Mouse (Mus musculus): Measurements from ENCODE around the gene Sytl4.

Gene Sytl4

GRCm38 (mm10) chrX:133981231-133982002 lies at the start of gene Sytl4:
Gene Sytl4 (minus strand): TSS chrX:133981812.
- peak; percentile 51 for DNase-seq (ENCODE audit: low spot score)

DNA sequence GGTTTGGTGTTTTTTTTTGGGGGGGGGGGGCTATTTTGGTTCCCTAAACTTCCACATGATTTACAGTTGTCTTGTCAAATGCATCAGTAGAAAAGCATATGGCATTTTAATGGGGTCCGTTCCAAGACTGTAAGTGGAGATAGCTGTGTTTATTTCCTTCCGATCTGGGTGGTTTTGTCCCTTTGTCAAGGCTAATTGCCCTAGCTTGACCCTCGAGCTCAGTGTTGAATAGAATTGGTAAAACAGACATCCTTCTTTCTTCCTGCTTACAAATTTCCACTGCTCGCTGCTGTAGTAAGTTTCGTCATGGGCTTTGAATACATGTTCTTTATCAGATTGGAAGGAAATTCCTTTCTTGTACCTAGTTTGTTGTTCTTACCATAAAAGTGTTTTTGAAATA lies 39.1 kb upstream of the Sytl4 start:
- no peak for DNase-seq (ENCODE audit: low spot score)

- DNase-seq (ENCODE audit: low spot score), result peak; percentile 77
These were observed 37.4 kb upstream of the Sytl4 start for GRCm38 (mm10) chrX:134019005-134019404.

DNA sequence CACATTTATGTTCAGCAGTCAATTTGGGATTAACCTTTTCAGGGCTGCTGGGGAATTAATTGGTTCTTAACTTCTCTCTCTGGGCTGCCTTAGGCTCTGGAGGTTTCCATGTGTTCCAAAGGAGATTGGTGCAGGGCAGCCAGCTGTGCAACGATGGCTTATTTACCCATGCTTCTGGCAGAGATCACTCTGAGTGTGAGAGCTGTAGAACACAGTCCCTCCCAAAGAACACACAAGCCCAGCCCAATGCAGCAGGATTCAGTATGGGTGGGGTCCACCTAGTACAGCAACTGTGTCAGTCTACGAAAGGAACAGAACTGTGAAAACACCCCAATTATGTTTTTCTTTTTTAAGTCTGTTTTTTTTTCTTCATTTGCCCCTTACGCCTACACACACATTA lies 14.3 kb upstream of the Sytl4 start:
- DNase-seq (ENCODE audit: low spot score), result no peak

DNA sequence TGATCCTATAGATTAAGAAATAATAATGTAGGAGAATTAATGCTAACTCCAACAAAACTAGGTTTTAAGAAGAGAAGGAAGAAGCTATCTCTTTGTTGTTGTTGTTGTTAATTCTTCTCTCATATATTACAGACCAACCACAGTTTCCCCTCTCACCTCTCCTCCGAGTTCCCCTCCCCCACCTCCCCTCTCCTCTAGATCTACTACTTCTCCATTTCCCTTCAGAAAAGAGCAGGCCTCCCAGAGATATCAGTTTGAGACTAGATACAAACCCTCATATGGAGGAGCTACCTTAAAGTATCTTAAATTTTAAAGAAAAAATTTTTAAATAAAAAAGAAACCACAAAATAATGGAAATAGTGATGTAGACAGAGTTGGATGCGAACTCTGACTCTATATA lies 17.0 kb downstream of the Sytl4 start:
- no peak for DNase-seq (ENCODE audit: low spot score)

DNA sequence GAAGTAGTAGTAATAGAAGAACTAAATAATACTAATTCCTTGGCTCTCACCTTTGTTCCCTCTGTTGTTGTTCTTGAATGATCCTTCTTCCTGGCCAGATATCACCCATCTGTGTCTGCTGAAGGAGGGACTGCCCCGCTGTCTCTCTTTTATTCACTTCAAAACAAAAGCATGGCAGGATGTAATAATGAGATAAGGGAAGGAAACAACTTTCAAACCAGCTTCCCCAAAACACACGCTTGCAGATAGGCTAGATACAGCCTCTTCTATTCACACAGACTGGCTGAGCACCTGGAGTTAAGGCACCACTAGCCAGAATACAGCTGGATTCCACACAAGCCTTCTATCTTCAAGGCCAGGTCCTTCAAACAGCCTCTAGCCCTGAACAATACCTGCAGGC lies 21.0 kb downstream of the Sytl4 start:
- no peak for DNase-seq (ENCODE audit: low spot score)

- DNase-seq (ENCODE audit: low spot score), result no peak
These were observed 27.0 kb downstream of the Sytl4 start for GRCm38 (mm10) chrX:133954661-133955060.

GRCm38 (mm10) chrX:133947427-133947826 lies 34.2 kb downstream of the Sytl4 start:
- peak; percentile 74 for DNase-seq (ENCODE audit: low spot score)

- peak; percentile 15 for DNase-seq (ENCODE audit: low spot score)
These were observed 42.1 kb downstream of the Sytl4 start for GRCm38 (mm10) chrX:133939561-133939960.

- no peak for DNase-seq (ENCODE audit: low spot score)
These were observed 44.9 kb downstream of the Sytl4 start for GRCm38 (mm10) chrX:133936605-133937225.

DNA sequence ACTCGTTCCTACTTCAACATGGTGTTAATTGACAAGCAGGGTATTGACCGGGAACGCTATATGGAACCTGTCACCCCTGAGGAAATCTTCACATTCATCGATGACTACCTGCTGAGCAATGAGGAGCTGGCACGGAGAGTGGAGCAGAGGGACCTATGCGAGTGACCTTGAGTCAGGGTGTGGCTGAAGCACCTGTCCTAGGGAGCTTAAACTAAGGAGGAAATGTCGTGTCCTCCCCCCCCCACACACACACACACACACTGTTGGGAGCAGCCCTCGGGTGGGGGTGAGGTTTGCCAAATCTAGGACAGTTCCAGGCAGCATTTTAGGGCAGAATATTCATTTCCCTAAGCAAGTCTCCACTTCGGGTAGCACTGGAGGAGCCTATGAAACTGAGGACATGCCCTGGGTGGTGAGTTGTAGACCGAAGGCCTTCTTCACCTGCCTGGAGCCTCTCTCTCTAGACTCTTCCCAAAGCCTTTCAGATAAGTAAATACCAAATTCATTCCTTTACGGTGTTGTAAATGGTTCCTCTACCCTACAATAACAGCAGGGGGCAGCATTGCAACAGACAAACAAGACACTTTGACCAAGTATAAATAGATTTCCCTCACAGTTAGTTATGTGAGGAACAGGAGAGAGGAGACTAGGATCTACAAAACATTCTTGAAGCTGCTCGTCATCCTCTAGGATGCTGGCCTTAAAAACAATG lies 50.2 kb downstream of the Sytl4 start:
- DNase-seq (ENCODE audit: low spot score), result peak; percentile 50

- DNase-seq (ENCODE audit: low spot score), result no peak
These were observed 54.9 kb downstream of the Sytl4 start for GRCm38 (mm10) chrX:133926760-133927159.

- DNase-seq (ENCODE audit: low spot score), result no peak
These were observed 60.4 kb downstream of the Sytl4 start for GRCm38 (mm10) chrX:133921187-133921586.

DNA sequence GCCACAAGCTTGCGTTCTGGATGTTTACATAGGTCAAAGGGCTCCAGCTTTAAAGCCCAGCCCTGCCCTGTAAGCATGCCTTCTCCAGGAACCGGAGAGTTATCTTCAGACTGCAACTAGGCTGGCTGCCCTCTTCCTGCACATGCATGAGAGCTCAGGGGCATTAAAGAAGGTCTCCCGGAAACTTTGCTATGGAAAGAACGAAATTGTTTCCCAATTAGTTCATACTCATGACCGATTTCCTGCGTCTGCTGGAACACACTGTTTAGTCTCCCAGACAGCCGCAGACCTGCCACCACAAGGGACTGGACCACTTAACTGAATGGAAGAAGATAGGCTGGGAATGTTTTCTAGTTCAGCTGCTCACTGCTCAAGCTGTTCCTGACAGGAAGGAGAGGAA lies 67.4 kb downstream of the Sytl4 start:
- no peak for DNase-seq (ENCODE audit: low spot score)

DNA sequence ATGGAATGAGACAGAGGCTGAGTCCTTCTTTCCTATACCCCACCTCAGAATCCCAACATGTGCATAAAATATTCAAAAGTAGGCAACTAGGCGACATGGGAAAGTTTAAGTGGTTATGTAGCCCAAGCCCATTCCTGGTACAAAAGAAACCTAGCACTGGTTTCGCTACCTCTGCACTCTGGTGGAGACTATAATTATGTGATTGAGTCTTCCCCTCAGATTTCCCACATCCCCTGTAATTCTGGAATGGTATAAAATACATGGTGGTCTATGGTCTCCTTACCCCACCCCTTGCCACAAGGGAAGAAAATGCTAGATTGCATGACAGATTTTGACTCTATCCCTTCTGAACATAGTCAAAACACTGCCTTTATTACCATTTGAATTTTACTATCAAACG lies 68.6 kb downstream of the Sytl4 start:
- DNase-seq (ENCODE audit: low spot score), result no peak

GRCm38 (mm10) chrX:133911397-133912103 lies 70.1 kb downstream of the Sytl4 start:
- no peak for DNase-seq (ENCODE audit: low spot score)

DNA sequence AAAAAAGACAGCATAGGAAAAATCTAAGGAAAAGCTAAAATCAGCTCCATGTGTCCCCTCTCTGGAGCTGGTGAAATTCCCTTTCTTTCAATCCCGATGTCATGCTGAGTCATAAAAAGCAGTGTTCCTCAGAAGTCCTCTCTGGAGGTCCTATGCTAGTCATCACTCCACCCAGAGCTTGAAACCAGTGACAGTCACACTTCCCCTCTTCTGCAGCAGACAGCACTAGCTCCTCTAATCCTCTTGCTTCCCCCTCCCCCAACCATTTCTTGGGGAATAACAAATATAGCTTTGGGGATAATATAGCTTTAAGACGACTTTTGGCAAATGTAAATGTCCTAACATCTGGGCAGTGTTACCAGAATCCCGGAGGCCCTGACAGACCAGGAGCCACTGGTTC lies 73.4 kb downstream of the Sytl4 start, which contains the start of gene Srpx2:
Gene Srpx2, plus strand, starts transcription at position 166 of the 400 bp plus-strand sequence.
- DNase-seq (ENCODE audit: low spot score), result no peak

DNA sequence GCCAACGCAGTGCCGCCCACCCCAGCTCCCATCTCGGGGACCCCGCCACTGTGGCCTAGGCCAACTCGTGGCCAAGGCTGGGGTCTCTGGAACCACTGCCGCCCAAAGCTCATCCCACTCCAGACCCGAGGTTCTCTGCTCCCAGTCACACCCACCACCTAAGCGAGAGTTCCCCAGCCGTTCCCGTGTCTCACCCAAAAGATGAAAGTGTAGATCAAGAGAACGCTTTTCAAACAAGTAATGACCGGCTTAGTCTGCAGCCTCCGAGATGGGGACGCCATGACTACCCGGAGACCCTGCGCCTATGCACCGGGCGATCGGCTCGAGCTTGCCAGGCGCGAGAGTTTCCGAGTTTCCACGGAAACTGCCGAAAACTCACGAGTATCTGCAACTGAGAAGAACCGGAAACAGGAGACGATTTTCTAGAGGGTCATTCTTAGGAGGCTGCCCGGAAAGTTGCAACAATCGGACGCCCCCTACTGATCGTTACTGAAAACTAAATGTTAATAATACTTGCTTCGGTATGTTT lies 83.5 kb downstream of the Sytl4 start, which contains the start of gene Tspan6:
Gene Tspan6, minus strand, starts transcription at position 416 of the 529 bp plus-strand sequence.
- DNase-seq (ENCODE audit: low spot score), result peak; percentile 86

DNA sequence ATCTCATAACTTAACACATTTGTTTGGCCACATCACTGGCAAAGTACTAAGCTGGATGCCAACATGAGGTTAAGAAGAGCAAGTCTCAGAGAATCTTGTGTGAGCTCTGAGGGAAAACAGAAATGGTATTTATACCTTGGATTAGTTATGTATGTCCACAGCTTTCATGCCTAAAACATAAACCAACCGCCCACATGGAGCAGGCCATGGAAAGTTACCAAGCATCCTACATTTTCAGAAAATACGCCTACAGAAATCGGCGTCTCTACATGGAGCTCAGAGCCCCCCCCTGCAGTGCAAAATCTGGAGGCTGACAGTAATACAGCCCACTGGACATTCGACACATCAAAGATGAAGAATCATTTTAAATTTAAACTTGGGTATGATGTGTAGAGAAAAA lies 93.5 kb downstream of the Sytl4 start:
- DNase-seq (ENCODE audit: low spot score), result no peak

DNA sequence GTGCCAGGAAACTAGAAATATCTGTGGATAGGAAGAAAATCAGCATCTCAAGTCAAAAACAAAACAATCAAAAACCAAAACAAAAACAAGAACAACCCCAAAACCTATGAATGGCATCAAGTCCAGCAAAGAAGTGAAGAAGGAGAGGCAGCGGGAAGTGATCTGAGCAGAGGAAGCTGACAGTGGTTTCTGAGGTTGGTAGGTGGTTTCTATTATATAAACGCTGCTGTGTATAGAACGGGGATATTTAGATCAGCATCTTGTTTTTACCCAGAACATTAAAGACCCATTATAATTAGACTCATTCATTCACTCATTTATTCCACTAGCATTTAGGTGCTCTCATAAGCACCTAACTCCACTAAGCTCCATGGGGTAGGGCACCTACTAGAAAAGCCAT lies 94.3 kb downstream of the Sytl4 start:
- no peak for DNase-seq (ENCODE audit: low spot score)

Data from retina, embryonic 14.5 days (tissue).